Mouse (Mus musculus): ENCODE measurements around the gene Ccdc42.
A peak's percentile ranks its signal among the peaks of the same experiment; 100 is the strongest.

Ccdc42 gene

DNA sequence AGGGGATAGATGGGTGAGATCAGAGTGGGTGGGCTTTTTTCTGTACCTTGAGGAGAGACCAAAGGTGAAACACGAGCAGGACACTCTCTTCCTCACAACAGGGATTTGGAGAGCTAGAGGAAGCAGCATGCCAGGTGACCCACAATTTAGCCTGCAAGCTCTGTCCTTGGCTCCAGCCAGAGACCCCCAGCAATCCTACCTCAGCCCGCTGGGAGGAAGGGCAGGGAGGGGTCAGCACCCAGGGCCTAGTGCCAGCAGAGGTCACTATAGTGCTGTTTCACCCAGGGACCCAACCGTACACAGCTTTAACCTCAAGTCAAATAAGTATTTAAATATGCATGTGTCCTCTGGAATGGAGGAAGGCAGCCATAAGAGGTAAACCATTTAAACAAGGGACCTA, 931 bp upstream of the Ccdc42 start:
- no peak for DNase-seq (ENCODE audit: extremely low spot score, low spot score)

- peak; percentile 70 for DNase-seq (ENCODE audit: extremely low spot score, low spot score)
Observed at GRCm38 (mm10) chr11:68589055-68589809, 2.4 kb downstream of the Ccdc42 start.

DNA sequence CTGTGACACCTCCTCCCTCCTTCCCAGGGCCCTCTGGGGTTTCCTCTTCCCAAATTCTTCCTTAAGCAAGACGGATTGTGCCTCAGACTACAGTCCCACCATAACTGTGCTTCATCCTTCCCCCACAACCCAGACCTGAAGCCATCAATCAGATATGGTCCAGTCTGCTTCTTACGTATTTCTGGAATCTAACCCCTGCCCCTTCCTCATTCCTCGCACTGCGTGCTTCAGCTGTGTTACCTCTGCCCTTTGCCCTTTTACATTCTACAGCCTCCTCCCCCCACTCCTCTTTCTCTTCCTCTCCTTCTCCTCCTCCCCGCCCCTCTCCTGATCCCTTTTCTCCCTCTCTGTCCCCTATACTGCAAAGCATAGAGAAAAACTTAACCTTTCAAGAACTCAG, 4.9 kb downstream of the Ccdc42 start:
- peak; percentile 46 for DNase-seq (ENCODE audit: extremely low spot score, low spot score)

DNA sequence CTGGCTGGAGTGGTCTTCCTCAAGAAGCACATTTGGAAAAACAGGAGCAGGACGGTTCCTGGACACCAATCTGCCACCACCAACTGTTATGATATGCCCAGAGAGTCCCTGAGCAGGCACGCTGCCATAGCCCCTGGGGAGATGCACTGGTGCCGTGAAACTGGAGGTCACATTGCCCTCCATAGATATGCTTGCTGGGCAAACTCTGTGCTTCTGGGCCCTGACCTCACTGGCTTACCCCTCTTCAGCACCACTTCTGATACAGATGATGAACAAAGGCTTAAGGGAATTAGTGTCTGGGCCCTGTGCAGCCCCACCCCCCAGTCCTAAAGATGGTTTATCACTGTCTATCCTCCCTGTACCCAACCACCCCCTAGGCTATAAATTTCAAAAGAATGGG, 6.4 kb downstream of the Ccdc42 start:
- no peak for DNase-seq (ENCODE audit: extremely low spot score, low spot score)

DNA sequence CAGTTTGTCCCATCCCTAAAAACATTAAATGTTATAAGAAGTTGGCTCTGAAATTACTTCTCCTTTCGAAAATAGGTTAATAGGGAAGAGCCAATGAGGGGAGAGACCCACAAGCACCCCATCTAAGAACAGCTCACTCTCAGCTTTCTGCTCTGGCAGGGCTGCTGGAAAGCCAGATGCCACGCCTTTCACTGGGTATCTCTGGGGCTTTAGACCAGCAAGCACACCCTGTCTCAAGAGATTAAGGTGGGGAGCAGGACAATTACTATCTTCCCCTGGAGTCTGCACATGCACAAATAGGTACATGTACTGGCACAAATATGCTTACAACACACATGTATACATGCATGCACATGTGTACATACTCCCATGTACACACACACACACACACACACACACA, 11.1 kb downstream of the Ccdc42 start:
- DNase-seq (ENCODE audit: extremely low spot score, low spot score) = no peak

GRCm38 (mm10) chr11:68600551-68601021, 13.8 kb downstream of the Ccdc42 start:
- no peak for DNase-seq (ENCODE audit: extremely low spot score, low spot score)

GRCm38 (mm10) chr11:68601486-68601991, 14.7 kb downstream of the Ccdc42 start:
- no peak for DNase-seq (ENCODE audit: extremely low spot score, low spot score)

- peak; percentile 52 for DNase-seq (ENCODE audit: extremely low spot score, low spot score)
Observed at GRCm38 (mm10) chr11:68602200-68602931, 15.5 kb downstream of the Ccdc42 start.

DNA sequence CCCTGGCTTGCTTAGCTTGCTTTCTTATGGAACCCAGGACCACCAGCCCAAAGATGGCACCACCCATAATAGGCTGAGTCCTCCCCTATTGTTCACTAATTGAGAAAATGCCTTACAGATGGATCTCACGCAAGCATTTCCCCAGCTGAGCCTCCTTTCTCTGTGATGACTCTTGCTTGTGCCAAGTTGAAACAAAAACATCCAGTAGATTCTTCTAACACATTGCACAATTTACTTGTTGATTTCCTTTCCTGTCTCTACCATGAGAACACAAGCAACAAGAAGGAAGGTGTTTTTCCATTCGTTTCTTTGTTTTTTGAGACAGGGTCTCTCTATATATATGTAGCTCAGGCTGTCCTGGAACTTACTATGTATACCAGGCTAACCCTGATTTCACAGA, 20.2 kb downstream of the Ccdc42 start:
- DNase-seq (ENCODE audit: extremely low spot score, low spot score) = no peak

DNA sequence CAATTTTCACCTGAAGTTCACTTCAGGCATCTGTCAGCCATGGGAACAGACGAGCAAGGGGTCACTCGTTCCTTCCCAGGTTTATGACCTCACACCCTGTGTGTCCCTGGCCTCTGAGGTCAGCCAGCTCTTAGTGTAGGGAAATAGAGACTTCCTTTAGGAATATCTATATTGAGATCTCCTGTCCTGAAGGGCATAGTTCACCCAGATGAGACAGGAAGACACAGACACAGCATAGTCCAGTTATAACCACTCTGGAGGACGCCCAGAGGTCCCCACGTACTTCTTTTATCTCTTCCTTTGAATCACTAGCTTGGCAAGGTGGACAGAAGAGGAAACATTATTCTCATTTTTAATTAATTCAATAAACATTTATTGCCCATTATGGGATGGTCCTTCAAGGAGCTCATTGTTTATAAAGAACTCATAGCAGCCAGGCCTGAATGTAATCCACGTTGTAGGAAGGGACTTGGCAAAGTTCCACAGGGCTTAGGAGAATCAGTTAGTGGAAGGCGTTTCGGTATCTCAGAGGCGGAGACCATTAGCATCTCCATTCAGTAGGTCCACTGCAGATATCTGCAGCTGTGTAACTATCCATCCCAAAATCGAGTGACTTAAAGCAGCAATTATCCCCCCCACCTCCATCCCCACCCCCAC, 23.2 kb downstream of the Ccdc42 start:
- no peak for DNase-seq (ENCODE audit: extremely low spot score, low spot score)

DNA sequence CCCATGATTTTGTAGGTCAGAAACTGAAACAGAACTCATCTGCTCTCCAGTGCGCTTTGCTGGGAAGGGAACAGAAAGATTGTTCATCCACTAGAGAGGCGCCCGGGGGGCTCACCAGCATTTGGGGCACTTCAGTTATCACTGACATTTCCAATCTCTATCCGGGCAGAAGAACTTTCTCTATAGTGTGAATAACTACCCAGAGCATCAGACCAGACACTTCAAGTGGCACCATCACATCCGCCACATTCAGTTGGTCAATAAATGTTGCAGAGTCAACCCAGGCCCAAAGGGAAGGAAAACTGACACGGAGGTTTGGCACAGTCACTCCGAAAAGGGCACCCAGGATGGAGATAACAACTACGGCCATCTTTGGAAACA, 23.7 kb downstream of the Ccdc42 start:
- DNase-seq (ENCODE audit: extremely low spot score, low spot score) = no peak

DNA sequence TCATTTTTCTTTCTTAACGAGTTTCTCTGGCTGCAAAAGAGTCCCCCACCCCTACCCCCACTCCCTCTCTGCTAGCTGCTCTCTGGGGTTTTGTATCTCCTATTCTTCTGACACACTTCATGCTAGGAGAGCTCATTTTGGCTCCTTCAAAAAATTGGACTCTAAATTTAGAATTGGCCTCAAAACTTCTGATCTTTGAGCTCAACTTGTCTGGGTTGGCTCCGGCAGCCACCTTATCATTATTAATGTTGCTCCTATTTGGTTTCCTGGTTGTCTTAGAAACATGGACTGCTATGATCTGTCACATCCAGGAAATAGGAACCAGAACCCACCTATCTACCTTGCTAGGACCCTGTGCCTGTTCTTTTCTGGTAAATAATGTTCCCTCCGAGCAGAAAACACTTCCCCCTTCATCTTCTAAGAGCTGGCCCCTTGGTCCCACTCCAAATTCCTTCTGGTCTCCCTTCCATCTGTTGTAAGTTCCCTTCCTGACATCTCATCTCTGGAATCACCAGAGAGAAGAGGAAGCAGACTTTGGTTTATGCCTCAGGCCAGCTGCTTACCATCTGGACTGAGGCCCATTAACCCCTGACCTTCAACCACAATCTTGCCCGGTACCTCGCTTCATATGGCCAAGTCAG, 26.4 kb downstream of the Ccdc42 start:
- DNase-seq (ENCODE audit: extremely low spot score, low spot score) = peak; percentile 56

GRCm38 (mm10) chr11:68622751-68623150, 35.9 kb downstream of the Ccdc42 start:
- no peak for DNase-seq (ENCODE audit: extremely low spot score, low spot score)

GRCm38 (mm10) chr11:68623225-68623870, 36.5 kb downstream of the Ccdc42 start:
- peak; percentile 68 for DNase-seq (ENCODE audit: extremely low spot score, low spot score)

DNA sequence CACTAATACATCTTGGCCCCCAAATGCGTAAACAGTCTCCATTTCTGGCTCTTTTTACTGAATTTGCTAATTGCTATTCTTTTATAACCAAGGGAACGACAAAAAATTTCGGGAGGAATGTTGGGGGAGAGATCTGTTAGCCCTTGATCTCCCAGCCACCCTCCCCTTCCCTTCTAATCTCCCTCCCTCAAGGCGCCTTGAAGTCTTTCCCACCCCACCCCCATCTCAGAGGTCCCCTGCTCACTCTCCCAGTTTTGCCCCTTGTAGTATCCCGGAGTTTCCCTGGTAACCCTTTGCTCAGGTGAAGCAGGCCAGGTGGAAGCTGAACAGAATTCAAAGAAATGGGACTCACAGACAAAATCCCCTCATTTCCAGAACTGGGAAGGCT, 37.0 kb downstream of the Ccdc42 start:
- no peak for DNase-seq (ENCODE audit: extremely low spot score, low spot score)

DNA sequence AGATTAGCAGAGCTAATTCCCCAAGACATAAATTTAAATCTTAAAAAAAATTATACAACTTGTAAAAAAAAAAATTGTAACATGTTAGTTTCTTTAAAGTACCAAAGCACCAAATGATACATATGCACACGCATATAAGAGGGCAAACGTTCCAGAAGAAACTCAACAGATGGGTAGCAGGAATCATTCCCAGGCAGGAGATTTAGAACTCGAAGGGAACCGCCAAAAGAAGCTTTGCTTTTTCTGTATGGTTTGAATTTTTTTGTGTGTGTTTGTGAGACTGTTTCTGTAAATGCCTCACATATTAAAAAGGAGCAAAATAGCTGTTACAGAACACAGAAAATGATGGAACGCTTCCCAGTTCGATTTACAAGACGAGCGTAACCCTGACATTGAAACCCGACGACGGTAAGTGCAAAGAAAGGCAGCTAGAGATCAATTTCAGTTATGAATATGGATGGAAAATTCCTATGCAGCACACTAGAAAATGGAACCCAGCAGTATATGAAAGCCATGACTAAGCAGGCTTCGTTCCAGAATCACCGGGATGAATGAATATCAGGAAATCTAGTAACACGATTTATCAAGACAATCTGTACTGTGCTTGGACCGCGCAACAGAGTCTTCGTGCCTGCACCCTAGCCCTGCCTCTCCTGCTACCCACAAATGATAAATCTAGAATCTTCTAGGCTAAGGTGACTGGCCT, 44.9 kb downstream of the Ccdc42 start:
- no peak for DNase-seq (ENCODE audit: extremely low spot score, low spot score)

DNA sequence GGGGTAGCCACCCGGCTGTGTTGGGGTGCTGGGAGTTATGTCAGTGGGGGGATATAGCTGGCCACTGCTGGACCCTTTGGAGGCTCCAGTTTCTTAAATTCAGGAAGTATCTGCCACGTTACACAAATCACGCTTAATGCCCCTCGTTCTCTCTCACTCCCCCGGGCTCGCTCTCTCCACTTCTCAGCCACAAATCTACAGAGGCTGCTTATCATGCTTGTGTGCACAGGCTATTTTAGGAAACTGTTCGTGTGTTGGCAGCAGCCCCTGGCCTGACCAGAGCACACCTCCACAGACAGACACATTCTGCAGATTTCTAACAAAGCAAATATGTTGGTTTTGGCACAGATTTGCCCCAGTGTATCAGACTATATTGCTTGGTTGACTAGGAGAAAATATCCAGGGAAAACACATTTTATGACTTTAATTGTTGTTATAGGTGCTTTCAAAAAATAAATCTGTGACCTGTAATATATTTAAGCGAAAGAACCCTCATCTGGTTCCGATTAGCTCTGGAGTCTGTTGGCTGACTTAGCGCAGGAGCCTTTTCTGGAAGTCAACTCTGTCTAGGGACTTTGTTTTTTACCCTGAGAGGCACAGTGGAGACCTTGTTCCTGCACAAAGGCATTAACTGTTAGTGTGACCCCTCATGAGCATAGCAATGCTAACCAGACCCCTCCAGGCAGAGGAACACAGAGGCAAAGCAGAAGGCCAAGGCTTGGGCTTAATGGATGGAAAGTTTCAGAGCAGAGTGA, 51.2 kb downstream of the Ccdc42 start:
- peak; percentile 44 for DNase-seq (ENCODE audit: extremely low spot score, low spot score)

DNA sequence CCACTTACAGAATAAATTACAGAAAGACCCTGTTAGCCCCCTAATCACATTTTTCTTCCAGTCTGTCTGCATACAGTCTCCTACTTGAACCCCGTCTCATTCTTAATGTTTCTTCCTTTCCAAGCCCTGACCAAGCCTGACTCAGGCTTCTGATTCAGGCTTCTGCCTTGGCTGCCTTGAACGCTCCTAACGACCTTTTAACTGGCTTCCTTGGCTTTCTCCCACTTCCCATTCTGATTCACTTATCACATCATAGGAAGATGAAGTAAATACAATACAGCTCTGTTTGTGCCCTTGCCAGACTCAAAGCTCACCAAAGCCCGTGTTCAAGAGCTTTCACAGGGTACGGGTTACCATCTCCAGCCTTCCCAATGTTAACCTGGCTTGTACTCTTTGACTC, 54.5 kb downstream of the Ccdc42 start:
- DNase-seq (ENCODE audit: extremely low spot score, low spot score) = no peak

- DNase-seq (ENCODE audit: extremely low spot score, low spot score) = no peak
Observed at GRCm38 (mm10) chr11:68644781-68645180, 58.0 kb downstream of the Ccdc42 start.

Data from neural tube, embryonic 10.5 days (tissue).